Mouse (Mus musculus): ENCODE results near the gene Pmf1.
A peak's percentile ranks its signal among the peaks of the same experiment; 100 is the strongest.

Pmf1 gene

DNA sequence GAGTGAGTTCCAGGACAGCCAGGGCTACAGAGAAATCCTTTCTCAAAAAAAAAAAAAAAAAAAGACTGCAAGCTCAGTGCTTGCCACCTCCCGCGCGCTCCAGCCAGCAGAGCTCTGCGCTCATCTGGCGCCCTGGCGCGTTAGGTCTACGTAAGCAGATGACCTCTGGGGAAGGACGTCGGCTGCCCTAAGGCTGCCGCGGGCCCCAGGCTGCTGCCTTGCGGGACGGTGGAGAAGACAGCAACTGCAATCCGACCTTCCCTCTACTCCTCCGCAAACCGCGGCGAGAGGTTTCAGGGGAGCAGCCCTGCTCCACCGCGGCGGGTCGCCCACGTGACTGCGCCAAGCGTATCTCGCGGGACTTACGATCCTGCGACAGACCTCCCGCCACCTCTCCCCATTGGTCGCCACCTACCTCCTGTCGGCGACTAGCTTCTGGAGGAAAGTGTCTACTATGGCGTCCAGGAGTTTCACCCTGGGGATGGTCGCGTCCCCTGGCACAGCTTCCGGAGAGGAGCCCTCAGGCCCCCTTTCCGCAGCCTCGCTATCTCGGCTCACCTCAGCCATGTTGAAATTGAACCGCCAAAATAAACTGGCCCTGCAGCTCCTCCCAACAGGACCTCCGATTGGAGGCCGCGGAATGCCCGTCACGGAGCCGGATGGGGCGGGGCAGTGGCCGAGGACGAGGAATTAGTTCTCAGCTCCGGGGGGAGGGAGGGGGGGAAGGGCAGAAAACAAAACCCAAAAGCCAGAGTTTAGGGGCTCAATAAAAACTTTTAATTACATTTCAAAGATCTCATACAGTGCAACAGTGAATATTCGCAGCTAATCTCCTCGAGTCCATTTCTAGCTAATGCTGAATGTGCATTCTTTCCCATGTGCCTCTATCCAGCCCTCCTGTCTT lies at the start of gene Pmf1:
Gene Pmf1 (minus strand): TSS at position 591 of the 904 bp plus-strand sequence.
- DNase-seq (ENCODE audit: low spot score), result peak; percentile 95

DNA sequence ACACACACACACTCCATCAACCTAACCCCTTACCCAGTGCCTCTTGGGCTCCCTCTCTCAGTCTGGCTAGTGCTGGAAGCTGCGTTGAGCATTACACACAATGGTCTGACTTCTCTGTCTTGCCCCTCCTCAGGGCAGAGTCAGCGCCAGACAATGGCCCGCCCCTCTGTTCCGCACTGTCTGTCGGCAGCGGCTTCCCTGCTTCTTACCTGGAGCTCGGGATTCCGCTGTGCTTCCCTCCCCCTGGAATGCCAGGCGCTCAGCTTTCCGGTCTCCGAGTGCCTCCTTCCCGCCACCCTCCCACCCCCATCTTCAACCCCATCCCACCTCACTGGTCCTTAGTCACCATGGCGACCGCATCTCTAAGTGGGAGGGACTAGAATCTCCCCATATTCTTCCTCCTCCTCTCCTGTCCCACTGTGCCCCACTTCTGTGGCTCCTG lies 48.7 kb upstream of the Pmf1 start:
- no peak for DNase-seq (ENCODE audit: low spot score)

DNA sequence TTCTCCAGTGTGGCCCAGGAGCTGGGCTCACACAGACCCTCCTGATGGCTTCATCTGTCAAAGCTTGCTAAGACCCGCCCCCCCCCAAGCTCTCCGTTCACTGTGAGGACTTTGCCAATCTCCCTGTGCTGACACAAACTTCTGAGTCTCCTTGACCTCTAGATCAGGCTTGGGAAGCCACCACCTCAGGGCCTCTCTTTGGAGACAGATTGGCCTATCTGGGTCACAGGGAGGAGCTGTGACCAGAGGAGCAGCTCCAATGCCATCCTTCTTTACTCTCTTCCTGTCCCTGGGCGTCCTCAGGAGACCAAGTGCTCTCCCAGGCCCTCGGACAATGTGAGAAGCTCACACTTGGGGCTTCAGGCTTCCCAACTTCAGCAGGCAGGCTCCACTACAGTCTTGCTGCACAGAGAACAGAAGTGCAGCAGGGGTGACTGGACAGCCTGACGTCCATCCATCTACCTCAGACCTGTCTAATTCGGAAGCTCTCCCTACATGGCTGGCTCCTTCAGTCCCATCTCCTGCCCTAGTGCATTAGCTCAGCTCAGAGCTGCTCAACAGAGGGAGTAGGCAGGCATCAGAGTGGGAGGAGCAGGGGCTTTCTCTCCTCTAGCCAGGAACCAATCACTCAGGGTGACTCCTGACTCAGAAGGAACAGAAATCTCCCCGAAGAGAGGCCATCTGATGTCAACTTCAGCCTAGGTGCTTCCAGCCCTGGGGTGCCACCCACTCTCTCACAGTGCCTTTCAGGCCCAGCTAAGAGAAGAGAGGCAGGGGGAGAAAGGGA lies 46.8 kb upstream of the Pmf1 start:
- DNase-seq (ENCODE audit: low spot score), result no peak

DNA sequence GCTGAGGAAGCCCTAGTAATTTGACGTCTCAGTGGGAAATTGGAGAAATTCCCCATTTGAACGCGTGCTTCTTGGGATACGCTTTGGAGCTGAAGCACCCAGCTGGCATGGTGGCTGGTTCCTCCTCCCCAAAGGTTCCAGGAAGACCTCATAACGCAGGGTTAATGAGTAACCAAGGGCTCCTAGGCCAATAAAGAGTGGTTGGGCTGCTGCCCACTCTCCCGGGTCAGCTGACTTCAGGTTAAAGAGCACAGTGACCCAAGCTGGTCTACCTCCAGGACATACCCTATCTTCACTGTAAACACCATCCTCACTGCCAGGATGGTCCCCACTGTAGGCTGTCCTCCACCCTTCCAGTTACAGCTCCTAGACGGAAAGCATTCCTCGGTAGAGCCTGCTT lies 46.2 kb upstream of the Pmf1 start:
- peak; percentile 47 for DNase-seq (ENCODE audit: low spot score)

DNA sequence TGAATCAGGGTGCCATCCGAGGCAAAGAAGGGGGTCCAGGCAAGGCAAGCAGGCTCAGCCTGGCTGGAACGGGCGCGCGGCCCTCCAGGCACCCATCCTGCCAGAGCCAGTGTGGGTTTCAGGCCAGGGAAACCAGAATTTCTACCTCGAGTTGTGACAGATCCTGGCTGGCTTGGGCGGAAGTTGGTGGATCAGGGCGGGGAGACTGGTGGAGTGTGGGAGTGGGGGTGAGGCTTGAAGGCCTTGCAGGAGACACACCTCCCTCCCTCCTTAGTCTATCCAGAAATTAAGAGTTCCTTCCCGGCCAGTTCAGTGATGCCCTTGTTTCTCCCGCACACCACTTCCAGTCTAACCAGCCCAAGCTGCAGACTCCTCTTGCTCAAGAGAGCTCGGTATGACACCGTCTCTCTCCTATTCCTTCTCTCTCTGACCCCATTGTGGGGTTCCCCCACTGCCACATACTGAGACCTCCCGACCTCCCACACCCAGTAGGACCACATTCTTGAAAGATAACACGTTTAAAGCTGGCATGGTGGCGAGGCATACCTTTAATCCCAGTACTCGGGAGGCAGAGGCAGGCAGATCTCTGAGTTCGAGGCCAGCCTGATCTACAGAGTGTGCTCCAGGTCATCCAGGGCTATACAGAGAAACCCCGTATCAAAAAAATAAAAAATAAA lies 45.6 kb upstream of the Pmf1 start:
- DNase-seq (ENCODE audit: low spot score), result peak; percentile 80

DNA sequence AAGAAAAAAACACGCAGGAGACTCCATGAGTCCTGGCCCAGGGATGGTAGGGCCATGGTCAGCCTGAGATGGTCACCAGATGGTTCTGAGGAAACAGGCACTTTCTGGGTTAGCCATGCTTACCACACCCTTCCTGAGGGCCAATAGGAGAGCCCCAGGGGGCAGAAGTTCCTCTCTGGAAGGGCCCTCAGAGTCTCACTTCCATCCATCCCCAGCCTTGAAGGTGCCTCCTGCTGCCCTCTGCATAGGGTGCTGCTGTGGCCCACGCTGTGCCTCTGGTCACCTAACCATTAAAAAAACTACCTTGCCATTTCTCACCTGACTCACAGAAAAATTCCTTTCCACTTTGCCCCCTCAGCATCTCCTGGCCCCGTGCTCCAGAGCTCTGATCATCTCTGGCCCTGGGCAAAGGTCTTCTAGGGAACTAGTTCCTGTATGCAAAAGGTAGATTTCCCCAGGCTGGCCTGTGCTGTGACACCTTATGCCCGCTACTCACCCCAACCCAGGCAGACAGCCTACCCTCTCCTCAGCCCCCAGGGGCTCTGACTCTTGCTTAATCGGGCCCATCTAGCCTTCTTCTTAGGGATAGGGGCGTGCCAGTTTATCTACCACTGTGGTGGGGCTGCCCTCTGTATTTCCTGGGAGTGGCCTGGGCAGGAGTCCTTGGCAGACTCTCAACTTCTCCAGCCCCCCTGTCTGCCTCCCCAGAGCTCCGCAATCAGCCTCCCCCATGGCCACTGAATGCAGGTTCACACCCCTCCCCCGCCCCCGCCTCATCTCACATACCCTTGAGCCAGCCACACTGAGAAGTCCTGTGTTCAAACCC lies 44.8 kb upstream of the Pmf1 start:
- no peak for DNase-seq (ENCODE audit: low spot score)

DNA sequence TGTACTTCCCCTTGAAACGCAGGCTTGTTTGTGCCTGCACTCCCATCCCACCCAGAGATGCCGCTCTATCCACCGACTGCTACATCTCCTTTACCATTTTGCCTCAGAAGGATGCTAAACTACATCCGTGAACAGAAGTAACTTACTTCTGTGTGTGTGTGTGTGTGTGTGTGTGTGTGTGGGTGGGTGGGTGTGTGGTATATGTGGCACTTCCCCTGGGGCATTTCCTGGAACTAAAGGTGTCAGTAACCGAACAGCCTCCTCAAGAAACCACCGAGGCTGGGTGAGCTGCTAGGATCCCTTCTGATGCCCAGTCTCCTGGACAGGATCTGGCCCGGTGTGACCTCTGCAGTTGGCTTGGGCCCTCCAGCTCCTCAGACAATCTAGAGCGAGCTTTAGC lies 43.9 kb upstream of the Pmf1 start:
- DNase-seq (ENCODE audit: low spot score), result no peak

DNA sequence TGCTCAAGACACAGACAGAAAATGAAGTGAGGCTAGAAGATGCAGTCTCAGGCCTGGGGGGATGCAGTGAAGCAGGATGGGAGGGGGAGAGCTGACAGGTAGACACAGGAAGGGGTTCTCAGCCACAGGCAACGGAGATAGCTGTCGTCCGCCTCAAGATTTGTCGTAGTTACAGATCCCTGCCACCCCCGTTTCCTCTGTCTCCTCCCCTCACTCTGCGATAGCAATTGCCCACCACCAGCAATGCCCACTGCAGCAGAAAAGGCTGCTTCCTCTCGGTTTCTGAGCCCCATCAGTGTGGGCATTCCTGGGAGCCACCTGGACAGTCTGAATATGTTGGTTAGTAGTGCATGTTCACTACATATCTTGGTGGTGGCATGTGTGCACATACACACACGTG lies 43.2 kb upstream of the Pmf1 start:
- no peak for DNase-seq (ENCODE audit: low spot score)

DNA sequence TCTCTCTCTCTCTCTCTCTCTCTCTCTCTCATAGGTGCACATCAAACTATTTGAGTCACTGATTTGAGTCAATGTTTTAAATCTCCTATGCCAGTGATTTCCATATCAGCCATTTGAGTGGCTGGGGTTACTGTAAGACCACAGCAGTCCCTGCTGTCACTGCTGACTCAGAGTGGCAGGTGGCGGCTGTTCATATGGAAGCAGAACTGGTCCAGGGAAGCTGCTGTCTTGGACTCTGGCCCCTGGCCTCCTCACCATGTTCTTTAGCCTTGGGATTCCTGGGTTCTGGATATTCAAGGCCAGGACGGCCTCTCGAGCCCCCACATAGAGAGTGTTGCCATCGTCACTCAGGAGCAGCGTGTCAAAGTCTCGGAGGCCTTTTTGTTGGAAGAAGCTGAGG lies 42.6 kb upstream of the Pmf1 start:
- DNase-seq (ENCODE audit: low spot score), result no peak

DNA sequence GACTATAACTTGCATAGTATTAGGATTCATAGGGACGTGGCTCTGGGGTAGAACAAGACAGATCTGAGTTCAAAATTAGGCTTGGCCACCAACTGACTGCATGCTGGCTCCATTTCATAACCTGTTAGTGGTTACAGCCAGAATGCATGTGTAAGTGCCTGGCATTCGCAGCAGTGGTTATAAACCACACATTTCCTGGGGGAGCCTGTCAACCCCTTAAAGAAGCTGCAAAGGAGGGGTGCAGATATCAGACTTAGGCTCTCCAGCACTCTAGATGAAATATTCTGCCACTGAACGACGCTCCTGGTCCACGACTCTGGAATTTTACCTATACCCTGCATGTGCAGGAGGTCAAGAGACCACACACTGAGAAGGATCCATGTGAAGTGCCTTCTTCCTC lies 42.1 kb upstream of the Pmf1 start:
- DNase-seq (ENCODE audit: low spot score), result no peak

DNA sequence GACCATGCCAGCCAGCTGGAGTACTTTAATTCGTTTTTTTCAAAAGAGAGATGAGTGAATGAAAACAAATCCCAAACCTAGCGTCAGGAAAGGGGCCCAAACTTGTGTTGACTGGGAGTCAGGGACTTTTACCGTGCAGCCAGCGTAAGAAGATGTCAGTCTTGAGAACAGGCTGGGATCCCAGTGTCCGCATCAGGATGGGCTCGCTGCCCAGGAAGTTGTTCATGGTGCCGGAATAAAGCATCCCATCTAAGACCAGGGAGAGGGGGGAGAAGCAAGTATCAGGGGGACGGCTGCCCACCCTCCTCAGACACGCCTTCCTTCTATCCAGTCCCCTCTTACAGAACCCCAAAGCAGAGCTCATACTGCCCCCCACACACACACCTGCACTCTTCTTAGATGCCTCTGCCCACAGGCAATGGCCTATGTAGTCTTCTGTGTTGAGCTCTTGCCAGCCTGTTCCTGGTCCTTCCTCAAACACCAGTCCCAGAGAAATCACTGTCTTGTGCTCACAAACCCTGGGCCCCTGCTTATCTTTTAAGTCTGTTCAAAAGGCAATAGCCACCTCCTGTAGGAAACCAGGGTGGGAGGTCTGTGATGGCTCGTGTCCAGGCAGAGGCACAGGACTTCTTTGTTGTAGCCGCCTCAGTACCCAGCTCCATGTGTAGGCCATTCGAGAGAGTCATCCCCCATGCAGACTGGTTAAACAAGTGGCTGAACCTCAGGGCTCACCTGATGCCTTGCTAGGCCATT lies 40.4 kb upstream of the Pmf1 start:
- no peak for DNase-seq (ENCODE audit: low spot score)

DNA sequence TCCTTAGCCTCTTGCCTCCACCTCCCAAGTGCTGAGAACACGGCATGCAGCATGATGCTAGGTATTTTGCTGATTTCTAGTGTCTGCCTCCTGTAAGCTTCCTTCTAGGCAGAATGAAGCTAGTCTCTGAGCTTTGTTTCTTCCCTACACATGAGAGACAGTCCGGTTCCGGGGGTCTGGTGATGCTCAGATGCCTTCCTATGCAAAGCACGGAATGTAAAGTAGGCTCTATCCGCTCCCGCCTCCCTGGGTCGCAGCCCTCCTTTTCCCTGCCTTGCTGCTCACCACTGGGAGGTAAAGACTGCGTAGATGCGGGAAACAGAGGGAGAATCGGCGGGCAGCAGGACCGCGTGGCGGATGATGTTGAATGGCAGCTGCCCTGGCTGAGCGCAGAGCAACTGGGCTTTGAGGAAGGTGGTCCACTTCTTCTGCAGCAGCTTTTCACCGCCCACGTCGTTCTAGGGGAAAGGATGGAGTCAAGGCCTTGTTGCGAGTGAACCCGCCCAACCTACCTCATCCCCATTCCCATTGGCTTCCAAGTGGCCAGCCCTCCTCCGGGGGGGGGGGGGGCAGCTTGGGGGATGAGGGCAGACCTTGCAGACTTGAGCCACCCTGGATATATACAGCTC lies 39.4 kb upstream of the Pmf1 start:
- DNase-seq (ENCODE audit: low spot score), result no peak

DNA sequence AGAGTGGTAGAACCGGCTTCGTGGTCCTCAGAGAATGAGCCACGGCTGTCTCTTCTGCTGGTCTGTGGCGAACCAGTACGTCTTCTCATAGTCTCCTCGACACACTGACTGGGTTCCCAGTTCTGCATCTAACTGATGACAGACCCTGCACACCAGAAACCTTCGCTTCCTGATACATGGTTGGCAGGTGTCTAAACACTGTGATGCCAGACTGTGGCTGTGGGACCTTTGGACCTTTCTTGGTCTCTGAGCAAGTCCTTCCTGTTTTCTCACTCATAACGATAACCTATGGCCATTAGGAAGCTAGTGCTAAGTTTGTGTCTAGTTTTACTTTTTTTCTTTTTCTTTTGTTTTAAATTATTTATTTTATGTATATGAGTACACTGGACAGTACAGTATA lies 38.3 kb upstream of the Pmf1 start:
- DNase-seq (ENCODE audit: low spot score), result no peak

DNA sequence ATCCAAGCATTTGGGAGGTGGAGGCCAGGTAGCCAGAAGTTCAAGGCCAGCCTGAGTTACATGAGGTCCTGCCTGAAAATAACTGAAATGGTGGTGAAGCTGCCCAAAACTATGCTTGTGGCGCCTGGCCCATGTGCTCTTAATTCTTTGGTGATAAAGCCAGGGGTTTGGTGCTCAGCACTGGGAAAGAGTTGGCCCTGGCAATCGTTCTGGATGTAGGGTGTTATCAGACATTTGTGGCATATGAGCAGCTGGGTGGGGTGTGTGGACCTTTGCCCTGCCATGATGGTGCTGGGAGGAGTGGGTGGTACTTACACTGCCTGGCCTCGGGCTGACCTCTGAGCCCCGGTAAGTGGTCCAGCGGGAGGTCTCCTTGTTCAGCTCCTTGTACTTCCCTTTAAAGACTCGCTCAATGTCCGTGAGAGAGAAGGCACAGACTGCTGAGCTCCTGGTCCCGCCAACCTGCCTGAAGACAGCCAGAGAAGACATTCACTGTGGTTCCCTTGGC lies 37.6 kb upstream of the Pmf1 start:
- DNase-seq (ENCODE audit: low spot score), result no peak

DNA sequence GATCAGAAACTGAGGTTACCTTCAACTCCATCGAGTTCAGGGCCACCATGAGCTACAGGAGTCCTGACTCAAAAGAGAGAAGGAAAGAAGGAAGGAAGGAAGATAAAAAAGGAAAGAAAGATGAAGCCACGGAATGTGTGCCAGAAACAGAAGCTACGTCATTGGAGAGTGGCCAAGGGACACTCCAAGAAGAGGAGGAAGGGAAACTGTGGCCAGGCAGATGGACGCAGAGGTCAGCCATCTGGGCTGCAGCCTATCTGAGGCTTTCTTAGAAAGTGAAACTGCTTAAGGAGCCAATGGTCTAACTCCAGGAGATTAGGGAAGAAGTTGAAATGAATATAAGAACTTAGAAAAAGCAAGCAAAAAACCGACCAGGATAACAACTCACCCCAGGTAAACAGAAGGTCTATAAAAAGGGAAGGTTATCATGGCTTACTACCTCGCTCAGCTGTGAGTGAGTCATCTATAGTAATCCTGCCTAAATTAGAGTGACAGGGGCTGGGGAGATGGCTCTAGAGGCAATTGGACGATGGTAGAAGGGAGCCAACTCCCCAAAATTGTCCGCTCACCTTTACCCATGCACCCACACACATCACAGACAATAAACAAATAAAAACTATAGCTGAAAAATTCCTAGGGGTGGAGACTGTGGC lies 36.5 kb upstream of the Pmf1 start:
- DNase-seq (ENCODE audit: low spot score), result no peak

DNA sequence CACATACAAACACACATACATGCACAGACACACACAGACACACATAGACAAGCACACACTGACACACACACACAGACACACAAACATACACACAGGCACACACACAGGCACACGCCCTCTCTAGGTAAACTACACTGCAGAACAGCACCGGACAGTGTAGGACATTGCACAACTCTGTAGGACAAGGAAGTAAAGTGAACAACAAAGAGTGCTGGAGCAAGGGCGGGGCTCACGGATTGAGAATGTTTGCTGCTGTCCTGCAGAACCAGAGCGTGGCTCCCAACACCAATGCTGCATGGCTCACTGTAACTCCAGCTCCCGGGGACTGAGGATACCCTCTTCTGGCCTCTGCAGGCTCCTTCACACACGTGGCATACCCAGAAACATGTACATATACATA lies 32.8 kb upstream of the Pmf1 start:
- DNase-seq (ENCODE audit: low spot score), result peak; percentile 77

DNA sequence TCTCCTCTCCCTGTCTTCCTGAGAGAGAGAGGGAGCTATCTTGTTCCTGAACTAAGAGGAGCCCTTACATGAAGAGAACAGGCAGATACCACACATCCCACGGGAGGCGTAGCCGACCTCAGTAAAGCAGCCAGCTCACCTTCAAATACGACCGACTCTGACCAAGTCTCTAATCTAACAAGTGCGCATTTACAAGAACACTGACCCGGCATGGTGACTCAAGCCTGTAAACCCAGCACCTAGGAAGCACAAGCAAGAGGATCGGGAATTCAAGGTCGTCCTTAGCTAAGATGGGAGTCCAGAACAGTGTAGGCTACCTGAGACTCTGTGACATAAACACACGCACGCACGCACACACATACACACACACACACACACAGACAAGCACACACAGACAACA lies 32.4 kb upstream of the Pmf1 start:
- no peak for DNase-seq (ENCODE audit: low spot score)

DNA sequence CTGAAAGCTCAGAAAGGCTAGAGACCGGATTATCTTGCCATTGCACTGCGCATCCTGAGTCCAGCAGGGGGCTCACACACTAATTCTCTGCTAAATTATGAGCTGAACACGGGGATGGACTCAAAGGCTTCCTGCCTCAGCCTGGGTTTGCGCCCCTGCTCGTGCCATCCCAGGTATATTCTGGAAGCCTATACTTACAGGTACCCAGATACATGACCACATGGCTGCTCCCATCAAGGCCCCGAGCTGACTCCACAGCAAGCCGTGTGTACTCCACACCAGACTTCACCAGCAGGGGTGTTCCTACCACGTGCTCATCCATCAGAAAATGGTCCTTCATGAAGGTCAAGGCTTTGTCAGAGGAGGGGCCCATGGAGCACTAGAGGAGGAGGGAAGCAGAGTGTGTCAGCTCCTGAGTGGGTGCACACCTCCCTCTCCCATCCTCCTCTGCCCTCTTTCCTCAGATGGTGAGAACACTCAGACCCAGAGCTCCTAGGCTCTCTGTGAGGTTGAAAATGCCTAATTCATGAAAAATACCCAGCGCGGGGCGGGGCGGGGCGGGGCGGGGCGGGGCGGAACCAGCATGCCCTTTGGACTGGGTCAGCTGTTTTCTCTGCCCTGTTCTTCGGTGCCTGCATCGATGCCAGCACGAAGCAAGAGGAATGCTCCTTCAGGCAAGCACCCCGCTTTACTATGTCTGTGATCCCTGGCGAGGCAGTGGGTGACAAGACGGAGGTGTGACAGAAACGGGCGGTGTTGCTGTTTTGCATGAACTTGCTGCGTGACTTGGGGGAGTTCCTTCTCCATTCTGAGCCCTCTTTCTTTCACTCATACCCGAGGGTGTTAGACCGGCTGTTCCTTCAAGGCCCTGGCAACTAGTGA lies 30.6 kb upstream of the Pmf1 start:
- DNase-seq (ENCODE audit: low spot score), result peak; percentile 32

DNA sequence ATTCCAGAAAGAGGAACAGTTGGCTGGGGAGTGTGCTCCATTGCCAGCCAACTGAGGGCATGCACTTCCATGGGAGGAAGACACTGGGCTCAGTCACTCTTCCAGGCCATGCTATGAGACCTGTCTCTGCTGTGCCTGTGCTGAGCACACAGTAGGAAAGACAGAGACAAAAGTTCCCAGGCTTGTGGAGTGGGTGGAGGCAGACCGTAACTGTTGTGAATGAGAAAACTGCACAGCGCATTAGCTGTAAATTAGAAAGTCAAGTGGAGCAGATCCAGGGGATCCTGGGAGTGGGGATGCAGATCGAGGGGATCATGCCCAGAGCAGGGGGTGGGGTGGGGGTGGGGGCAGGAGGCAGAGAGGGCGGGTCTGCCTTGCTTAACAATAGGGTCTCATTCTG lies 29.5 kb upstream of the Pmf1 start:
- DNase-seq (ENCODE audit: low spot score), result no peak

All from lung, postnatal 25 days (tissue).